Mouse (Mus musculus) cerebellum, adult 9-11 months (tissue): ENCODE results near the gene Utp15.

Source experiments
- DNase-seq: peaks from one replicate; pipeline ENCODE4 v3.0.0; 2022

The Utp15 gene

GRCm38 (mm10) chr13:98245386-98245785 lies 17.5 kb downstream of the Utp15 start:
- no peak for DNase-seq

- no peak for DNase-seq
Observed at GRCm38 (mm10) chr13:98244571-98245350, 18.1 kb downstream of the Utp15 start.

GRCm38 (mm10) chr13:98241531-98242282 lies 21.1 kb downstream of the Utp15 start:
- DNase-seq = no peak

- no peak for DNase-seq
Observed at GRCm38 (mm10) chr13:98239978-98240641, 22.7 kb downstream of the Utp15 start.

GRCm38 (mm10) chr13:98235451-98235850 lies 27.4 kb downstream of the Utp15 start:
- no peak for DNase-seq

- no peak for DNase-seq
Observed at GRCm38 (mm10) chr13:98230511-98230910, 32.3 kb downstream of the Utp15 start.

GRCm38 (mm10) chr13:98226225-98226624 lies 36.6 kb downstream of the Utp15 start:
- DNase-seq = no peak

GRCm38 (mm10) chr13:98222848-98223247 lies 40.0 kb downstream of the Utp15 start:
- DNase-seq = no peak

- DNase-seq = no peak
Observed at GRCm38 (mm10) chr13:98210137-98210536, 52.7 kb downstream of the Utp15 start.

GRCm38 (mm10) chr13:98208842-98209241 lies 54.0 kb downstream of the Utp15 start:
- no peak for DNase-seq

- DNase-seq = no peak
Observed at GRCm38 (mm10) chr13:98206546-98206870, 56.3 kb downstream of the Utp15 start.

- DNase-seq = peak; percentile 9
Observed at GRCm38 (mm10) chr13:98205771-98206545, 56.9 kb downstream of the Utp15 start, which contains the start of gene Arhgef28. Arhgef28 (minus strand) TSS chr13:98206439.

GRCm38 (mm10) chr13:98205111-98205510 lies 57.7 kb downstream of the Utp15 start:
- no peak for DNase-seq

GRCm38 (mm10) chr13:98204371-98204770 lies 58.5 kb downstream of the Utp15 start:
- no peak for DNase-seq

GRCm38 (mm10) chr13:98201436-98201835 lies 61.4 kb downstream of the Utp15 start:
- DNase-seq = no peak
